ENCODE assay signal across 7 mouse cellular contexts in the genomic region with DNA sequence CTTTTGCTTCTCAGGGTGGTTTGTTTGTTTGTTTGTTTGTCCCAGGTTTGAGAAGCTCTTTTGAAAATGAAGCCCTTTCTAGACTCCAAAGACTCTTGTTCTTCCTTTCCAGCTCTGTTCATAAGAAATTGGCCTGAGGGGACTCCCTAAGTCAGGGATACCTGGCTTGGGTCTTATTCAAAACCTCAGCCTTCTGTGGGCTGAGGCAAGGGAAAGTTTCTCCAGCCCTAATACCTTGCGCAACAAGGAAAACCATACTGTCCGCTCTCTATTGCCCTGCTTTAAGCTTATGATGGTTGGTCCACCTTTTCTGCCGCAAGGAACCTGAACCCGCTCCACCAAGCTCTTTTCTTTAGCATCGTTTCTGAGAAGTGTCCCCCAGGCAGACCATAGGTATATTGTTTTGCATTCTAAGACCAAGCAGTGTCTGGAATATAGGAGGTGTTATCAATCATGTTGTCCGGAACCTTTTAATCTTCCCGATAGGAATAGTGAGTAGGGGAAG. TPM values are rescaled to one million over a fixed set of nuclear protein-coding genes. Genes with fewer than 3 reads are reported as not detected.
DNase-seq lines count a peak whose midpoint lies in the region; ATAC-seq lines count a peak whose summit lies in the region.

No protein-coding gene starts in this region.

- H3K36me3 ChIP-seq in hindbrain, embryonic 10.5 days, result no peaks in the 10 kb centered on the region

- WGBS in hindbrain, embryonic 10.5 days, result 64% methylated on average over 7 of the region's 7 CpGs

- ATAC-seq in megakaryocyte progenitor cell, adult 5-6 weeks (replicated peaks; ENCODE audit: poor library complexity), result peak; percentile 13; the same call in 1 of the 2 replicates

- peaks cover 19% of the 10 kb centered on the region for H3K27me3 ChIP-seq in hindbrain, embryonic 10.5 days (ENCODE audit: insufficient read depth, poor library complexity, severe bottlenecking)

- DNase-seq in 3134 (ENCODE audit: extremely low read depth, insufficient read length, low spot score) (peak; percentile 7), 3T3-L1 (ENCODE audit: low read depth, low spot score) (peak; percentile 39)
- DNase-seq in hindbrain, embryonic 10.5 days (ENCODE audit: low spot score), result no peak
- no peak for DNase-seq in testis, postnatal 14 days (ENCODE audit: low spot score)
- DNase-seq in urinary bladder, postnatal 36 days (ENCODE audit: low spot score in 2 of 2), result no peak
- no peak for DNase-seq in right cerebral cortex, adult 2 months (ENCODE audit: low spot score in 2 of 2)

- H3K4me1 ChIP-seq in hindbrain, embryonic 10.5 days (replicated peaks), result peaks cover 18% of the 10 kb centered on the region

- H3K27ac ChIP-seq in hindbrain, embryonic 10.5 days, result no peak overlapping the region

- peak overlapping the region; percentile 81 for H3K4me3 ChIP-seq in hindbrain, embryonic 10.5 days

- no peaks in the 10 kb centered on the region for H3K9me3 ChIP-seq in hindbrain, embryonic 10.5 days

RNA-seq across cellular contexts. Expression of gene Parp8, which starts 1.0 kb away (rescaled TPM):
- 10.7 and 13.7 TPM in 2 replicates for polyA plus RNA-seq in hindbrain, embryonic 10.5 days (2016; fragmentation: Nextera tagmentation; extraction: Ambion mirVana)
- 148 and 167 TPM in 2 replicates for total RNA-seq in megakaryocyte progenitor cell, adult 5-6 weeks (2015)
- total RNA-seq in megakaryocyte progenitor cell, adult 5-6 weeks (2017), result 89.5 and 104 TPM in 2 replicates

Comparison
In these comparisons a context has a peak if more than half of its experiments do, and no peak if none do; other contexts are left out.
1. DNase-seq: peak in 3134 (single experiment) and 3T3-L1 (single experiment); none in hindbrain, embryonic 10.5 days (single experiment), testis, postnatal 14 days (single experiment), urinary bladder, postnatal 36 days (0 of 2) and right cerebral cortex, adult 2 months (0 of 2).